Mouse (Mus musculus): ENCODE data around the gene Plce1. TPM values are rescaled to one million over a fixed set of nuclear protein-coding genes. Genes with fewer than 3 reads are reported as not detected.

The Plce1 gene
- 10.6 TPM for polyA plus RNA-seq (2014; fragmentation: Illumina TruSeq; extraction: RNeasy Lipid Tissue Mini Kit (QIAGEN cat#74804))

DNA sequence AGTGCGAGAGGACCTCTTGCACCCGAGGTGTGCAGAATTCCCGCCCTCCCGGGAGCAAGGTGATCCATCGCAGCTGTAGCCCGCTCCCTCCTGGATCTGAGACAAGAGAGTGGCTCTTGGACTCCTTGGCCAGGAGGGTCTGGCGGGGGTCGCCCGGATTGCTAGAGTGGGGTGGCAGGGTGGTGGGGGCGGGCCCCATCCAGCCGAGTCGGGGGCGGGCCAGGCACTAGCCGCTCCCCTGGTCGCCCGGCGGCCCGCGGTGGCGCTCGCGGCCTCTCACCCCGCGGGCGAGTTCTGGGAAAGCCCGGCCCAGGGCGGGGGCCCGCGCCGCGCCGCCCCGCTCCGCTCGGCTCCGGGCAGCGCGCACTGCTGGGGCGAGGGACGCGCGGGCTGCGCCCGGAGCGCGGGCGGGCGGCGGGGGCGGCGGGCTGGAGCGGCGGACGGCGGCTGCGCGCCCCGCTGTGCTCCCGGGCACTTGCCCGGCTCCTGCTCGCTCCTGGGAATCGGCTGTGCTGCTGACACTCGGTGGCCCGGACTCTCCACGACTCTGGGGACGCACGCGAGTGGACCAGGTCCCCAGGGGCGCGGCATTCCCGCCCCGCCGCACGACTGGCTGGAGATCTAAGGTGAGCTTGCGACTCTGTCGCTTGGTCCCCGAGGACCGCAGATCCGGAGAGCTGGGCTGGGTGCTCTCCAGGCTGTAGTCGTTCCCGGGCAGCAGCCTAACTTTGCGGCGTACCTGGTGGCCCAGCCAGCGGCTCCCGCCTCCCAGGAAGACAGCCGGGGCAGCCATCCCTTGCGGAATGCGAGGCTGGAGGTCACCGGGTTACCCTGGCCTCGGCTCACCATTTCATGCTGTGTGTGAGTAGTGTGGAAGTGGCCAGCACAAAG, at the start of gene Plce1:
TSS of gene Plce1 (plus strand) at position 379 of the 891 bp plus-strand sequence.

DNA sequence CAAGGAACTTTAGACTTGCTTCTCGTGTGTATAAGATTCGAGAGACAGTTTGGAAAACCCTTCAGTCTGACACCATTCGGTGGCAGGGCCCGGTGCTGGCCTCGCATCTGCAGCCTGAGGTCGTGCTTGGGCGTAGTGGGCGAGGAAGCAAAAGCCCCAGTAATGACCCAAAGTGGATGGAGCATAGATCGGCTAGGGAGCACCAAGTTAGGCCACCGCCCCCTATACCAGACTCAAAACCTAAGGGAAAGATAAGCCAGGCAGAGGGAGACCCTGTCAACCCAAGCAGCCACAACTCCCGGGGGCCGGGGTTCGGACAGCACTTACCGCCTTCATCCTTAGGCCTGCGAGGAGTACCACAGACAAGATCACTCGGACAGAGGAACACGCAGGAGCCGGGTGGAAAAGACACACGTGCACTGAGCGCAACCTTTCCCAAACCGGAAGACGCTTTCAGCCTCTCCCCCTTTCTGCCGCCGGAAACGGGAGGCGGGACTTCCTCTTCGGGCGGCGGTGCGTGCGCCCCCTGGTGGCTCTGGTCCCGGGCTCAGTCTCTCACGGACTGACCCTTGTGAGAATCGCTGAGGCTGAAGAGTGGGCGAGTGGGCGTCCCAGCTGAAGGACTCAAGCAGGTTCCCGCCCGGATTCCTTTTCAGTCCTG, 338.0 kb downstream of the Plce1 start, which contains the start of gene Noc3l:
TSS of gene Noc3l (minus strand) at position 472 of the 661 bp plus-strand sequence.

Other genes with a start within 250 kb of the Plce1 start
- 1.2 TPM for gene Lgi1, start 216.6 kb upstream of the Plce1 start, polyA plus RNA-seq (2014; fragmentation: Illumina TruSeq; extraction: RNeasy Lipid Tissue Mini Kit (QIAGEN cat#74804))
- gene Slc35g1, start 85.1 kb upstream of the Plce1 start, polyA plus RNA-seq (2014; fragmentation: Illumina TruSeq; extraction: RNeasy Lipid Tissue Mini Kit (QIAGEN cat#74804)) = 29.2 TPM

Data from ovary, adult 10 weeks (tissue).